21 mouse cellular contexts compared by ENCODE assay signal in genomic region chr2:37570703-37571102, GRCm38 (mm10). TPM values are rescaled to one million over a fixed set of nuclear protein-coding genes. Genes with fewer than 3 reads are reported as not detected.
DNase-seq lines count a peak whose midpoint lies in the region; ATAC-seq and TF ChIP-seq lines count a peak whose summit lies in the region.
"Had no signal": no experiment of that assay in that cellular context is flagged by ENCODE, and none has a peak within 500 bp of the region (broad histone marks: within the 10 kb centered on the region; RNA-seq: fewer than 3 reads in every experiment).

No protein-coding gene starts in this region.

- H3K9me3 ChIP-seq in intestine, embryonic 16.5 days (ENCODE audit: control insufficient read depth, low read length) = no peaks in the 10 kb centered on the region
- no peaks in the 10 kb centered on the region for H3K9me3 ChIP-seq in intestine, embryonic 15.5 days
- H3K9me3 ChIP-seq: embryonic facial prominence, embryonic 15.5 days; forebrain, embryonic 12.5 days; heart, embryonic 10.5 days; hindbrain, embryonic 13.5 days; midbrain, embryonic 13.5 days had no signal

- 60% methylated on average over 2 of the region's 2 CpGs for WGBS in intestine, embryonic 16.5 days
- 57% methylated on average over 2 of the region's 2 CpGs for WGBS in intestine, embryonic 15.5 days
- WGBS in heart, adult 2 months = 64% methylated on average over 2 of the region's 2 CpGs

- no peak overlapping the region for H3K9ac ChIP-seq in intestine, embryonic 16.5 days (ENCODE audit: low read depth, low read length)
- no peak overlapping the region for H3K9ac ChIP-seq in intestine, embryonic 15.5 days
- H3K9ac ChIP-seq in heart, adult 2 months (ENCODE audit: low read depth, low read length) = no peak overlapping the region
- H3K9ac ChIP-seq: embryonic facial prominence, embryonic 15.5 days; forebrain, embryonic 12.5 days; hindbrain, embryonic 13.5 days; midbrain, embryonic 13.5 days had no signal

- TF ChIP-seq EP300 in heart, adult 2 months (IDR thresholded peaks at IDR 0.05; ENCODE audit: insufficient read depth, low read depth, low read length) = no peak

- no peak overlapping the region for H3K4me2 ChIP-seq in intestine, embryonic 16.5 days (ENCODE audit: low read depth, low read length)
- H3K4me2 ChIP-seq in intestine, embryonic 15.5 days (replicated peaks) = no peak overlapping the region
- H3K4me2 ChIP-seq: embryonic facial prominence, embryonic 15.5 days; forebrain, embryonic 12.5 days; hindbrain, embryonic 13.5 days; midbrain, embryonic 13.5 days had no signal

- intact Hi-C loops in heart, adult 2 months (cut with DNase I) = no loop called here

- TF ChIP-seq CTCF in heart, adult 2 months (IDR thresholded peaks at IDR 0.05) = no peak

- no peak overlapping the region for H3K27ac ChIP-seq in intestine, embryonic 16.5 days (ENCODE audit: low read length)
- H3K27ac ChIP-seq in intestine, embryonic 15.5 days = no peak overlapping the region
- no peak overlapping the region for H3K27ac ChIP-seq in heart, adult 2 months
- H3K27ac ChIP-seq: embryonic facial prominence, embryonic 15.5 days; forebrain, embryonic 12.5 days; heart, embryonic 10.5 days; hindbrain, embryonic 13.5 days; midbrain, embryonic 13.5 days had no signal

- H3K27me3 ChIP-seq in intestine, embryonic 16.5 days (replicated peaks; ENCODE audit: control insufficient read depth, insufficient read depth, low read length) = no peaks in the 10 kb centered on the region
- H3K27me3 ChIP-seq in intestine, embryonic 15.5 days (replicated peaks) = no peaks in the 10 kb centered on the region
- no peaks in the 10 kb centered on the region for H3K27me3 ChIP-seq in heart, adult 2 months (ENCODE audit: control insufficient read depth, insufficient read depth, low read length)
- H3K27me3 ChIP-seq: embryonic facial prominence, embryonic 15.5 days; forebrain, embryonic 12.5 days; hindbrain, embryonic 13.5 days; midbrain, embryonic 13.5 days had no signal

- no peak for TF ChIP-seq POLR2A in heart, adult 2 months (IDR thresholded peaks at IDR 0.05; ENCODE audit: insufficient read depth, low read depth, low read length)

- H3K79me2 ChIP-seq in heart, adult 2 months (replicated peaks; ENCODE audit: control insufficient read depth, insufficient read depth, low read length) = no peaks in the 10 kb centered on the region

- DNase-seq in urinary bladder, postnatal 14 days (ENCODE audit: low spot score) = peak; percentile 29
- no peak for DNase-seq in urinary bladder, postnatal 25 days (ENCODE audit: low spot score)
- peak; percentile 6 to 73 for DNase-seq in kidney, postnatal 36 days
- DNase-seq in adrenal gland, adult 18-20 months (ENCODE audit: low spot score in 2 of 2) = no peak
- DNase-seq in heart, adult 2 months = no peak
- DNase-seq in left cerebral cortex, adult 11 months (ENCODE audit: low spot score) = no peak
- DNase-seq: adrenal gland, postnatal 10 days; cerebellum, adult 18-20 months; gastrocnemius, postnatal 36 days; heart, postnatal 10 days; left cerebral cortex, postnatal 4 days; lung, adult 2 months; retina, postnatal 1 day; thymus, adult 2 months had no signal

- H3K4me3 ChIP-seq in intestine, embryonic 16.5 days (ENCODE audit: low read length) = no peak overlapping the region
- H3K4me3 ChIP-seq in intestine, embryonic 15.5 days (replicated peaks) = no peak overlapping the region
- no peak overlapping the region for H3K4me3 ChIP-seq in heart, adult 2 months
- H3K4me3 ChIP-seq: embryonic facial prominence, embryonic 15.5 days; forebrain, embryonic 12.5 days; heart, embryonic 10.5 days; hindbrain, embryonic 13.5 days; midbrain, embryonic 13.5 days had no signal

- peaks cover under 1% of the 10 kb centered on the region; the same call in 1 of the 2 replicates for H3K36me3 ChIP-seq in intestine, embryonic 16.5 days (ENCODE audit: control insufficient read depth, insufficient read depth, low read length)
- H3K36me3 ChIP-seq in intestine, embryonic 15.5 days = 0 out of 2 replicates have a peak, but pooled peaks cover 3% of the 10 kb centered on the region
- H3K36me3 ChIP-seq in heart, adult 2 months (ENCODE audit: control insufficient read depth, insufficient read depth, low read length) = peaks cover 4% of the 10 kb centered on the region

- 0 out of 2 replicates have a peak, but pooled peaks have one; percentile 38 for ATAC-seq in intestine, embryonic 16.5 days
- ATAC-seq in intestine, embryonic 15.5 days = no peak
- ATAC-seq: midbrain, embryonic 13.5 days had no signal

- peaks cover 4% of the 10 kb centered on the region; the same call in 1 of the 2 replicates for H3K4me1 ChIP-seq in intestine, embryonic 16.5 days (ENCODE audit: control insufficient read depth, insufficient read depth, low read length)
- no peaks in the 10 kb centered on the region for H3K4me1 ChIP-seq in intestine, embryonic 15.5 days (replicated peaks)
- no peaks in the 10 kb centered on the region; the same call in 1 of the 2 replicates for H3K4me1 ChIP-seq in heart, adult 2 months (ENCODE audit: control insufficient read depth, insufficient read depth, low read length)
- H3K4me1 ChIP-seq: embryonic facial prominence, embryonic 15.5 days; forebrain, embryonic 12.5 days; heart, embryonic 10.5 days; midbrain, embryonic 13.5 days had no signal

RNA-seq across cellular contexts. Expression of gene Gpr21, which starts 54.6 kb away (rescaled TPM):
- polyA plus RNA-seq in intestine, embryonic 16.5 days (2015; fragmentation: Nextera tagmentation; extraction: Ambion mirVana) = 0.46 and 0.64 TPM in 2 replicates
- 0.92 and 1.8 TPM in 2 replicates for polyA plus RNA-seq in intestine, embryonic 15.5 days (2015; fragmentation: Nextera tagmentation; extraction: Ambion mirVana)
- under 1 TPM; 0.80 to 0.89 TPM for total RNA-seq in adrenal gland, adult 18-20 months (2021)
- under 1 TPM; 0.63 to 0.73 TPM for total RNA-seq in heart, adult 2 months (2021)
- polyA plus RNA-seq in heart, adult 2 months (2012; rRNA removed) = 0.37 and 0.50 TPM in 2 replicates

Comparison
In these comparisons a context has a peak if more than half of its experiments do, and no peak if none do; other contexts are left out.
1. DNase-seq: peak in urinary bladder, postnatal 14 days (single experiment) and kidney, postnatal 36 days (2 of 2); none in urinary bladder, postnatal 25 days (single experiment), adrenal gland, adult 18-20 months (0 of 2), heart, adult 2 months (0 of 2) and left cerebral cortex, adult 11 months (single experiment).